Mouse (Mus musculus) hindbrain, embryonic 14.5 days (tissue): ENCODE results near the gene Rgs9. TPM values are rescaled to one million over a fixed set of nuclear protein-coding genes. Genes with fewer than 3 reads are reported as not detected.
"Not testable (repeated sequence)": the region's sequence is repeated elsewhere in the genome, so short reads cannot be mapped to it uniquely, and the experiment has no call there.

ENCODE experiments used
- ATAC-seq: fragments of 200-750 bp; cut with Nextera tagmentation; 2 replicates; pipeline ENCODE4 v1.8.0; 2017; ENCODE audit warnings: moderate number of reproducible peaks, mild to moderate bottlenecking, moderate TSS enrichment, moderate library complexity; ENCODE audit not compliant: low FRiP score
- DNase-seq: peaks from one replicate; pipeline ENCODE4 v3.0.0-alpha.2; 2015; ENCODE audit warnings: low spot score
- H3K27ac ChIP-seq: fragments of 300-500 bp; sonication (generic); 2 replicates; pipeline ENCODE4 v1.5.1; 2014; ENCODE audit warnings: mild to moderate bottlenecking, moderate library complexity
- H3K27me3 ChIP-seq: fragments of 300-500 bp; sonication (generic); 2 replicates; pipeline ENCODE4 v1.6.1; 2014; ENCODE audit warnings: mild to moderate bottlenecking, low read length, mixed read lengths; ENCODE audit not compliant: control insufficient read depth, insufficient read depth
- H3K36me3 ChIP-seq: fragments of 300-500 bp; sonication (generic); replicated peaks from 2 replicates; pipeline ENCODE4 v1.6.1; 2014; ENCODE audit not compliant: control insufficient read depth, insufficient read depth
- H3K4me1 ChIP-seq: fragments of 300-500 bp; sonication (generic); replicated peaks from 2 replicates; pipeline ENCODE4 v1.6.1; 2014; ENCODE audit warnings: antibody characterized with exemption, low read length, mixed read lengths; ENCODE audit not compliant: control insufficient read depth, insufficient read depth
- H3K4me2 ChIP-seq: fragments of 300-500 bp; sonication (generic); replicated peaks from 2 replicates; pipeline ENCODE4 v1.6.1; 2014; ENCODE audit warnings: mild to moderate bottlenecking, moderate library complexity
- H3K4me3 ChIP-seq: fragments of 300-500 bp; sonication (generic); replicated peaks from 2 replicates; pipeline ENCODE4 v1.5.1; 2014; ENCODE audit warnings: mild to moderate bottlenecking, low read length
- H3K9ac ChIP-seq: fragments of 300-500 bp; sonication (generic); 2 replicates; pipeline ENCODE4 v1.6.1; 2014
- H3K9me3 ChIP-seq: fragments of 300-500 bp; sonication (generic); 2 replicates; pipeline ENCODE4 v1.6.1; 2016; ENCODE audit warnings: low read length; ENCODE audit not compliant: control insufficient read depth
- WGBS: fragments of 180-500 bp; shearing (Covaris S2); extraction: QIAGEN DNeasy Blood & Tissue Kit; methylation state at CpG from one replicate; pipeline ENCODE4 v1.1.7; 2014; 5-methylcytosine and 5-hydroxymethylcytosine counted together
- polyA plus RNA-seq: library from polyadenylated mRNA; unstranded; fragments of >200 nt; fragmentation: Nextera tagmentation; extraction: Ambion mirVana; gene quantifications from 2 replicates; pipeline ENCODE4 v1.2.1, GENCODE M21; 2014

Gene Rgs9
- polyA plus RNA-seq, result 8.9 and 10.7 TPM in 2 replicates

GRCm38 (mm10) chr11:109297710-109298375, at the start of gene Rgs9:
Rgs9 (minus strand) TSS chr11:109298129.
- Histone ChIP-seq H3K36me3 (no peaks in the 10 kb centered on the region), H3K4me2 (peak within 1 kb of the TSS; percentile 72), H3K27ac (no peak within 1 kb of the TSS), H3K27me3 (no peaks in the 10 kb centered on the region), H3K9ac (peak within 1 kb of the TSS; percentile 58), H3K4me3 (peak within 1 kb of the TSS; percentile 41), H3K9me3 (no peaks in the 10 kb centered on the region), H3K4me1 (peaks cover 9% of the 10 kb centered on the region; the same call in 1 of the 2 replicates)
- ATAC-seq (peak; percentile 95), DNase-seq (peak; percentile 93)
- 3% methylated on average over 37 of the region's 37 CpGs for WGBS

GRCm38 (mm10) chr11:109347242-109347959, 49.5 kb upstream of the Rgs9 start:
- H3K27ac ChIP-seq, result peak overlapping the region; percentile 20; the same call in 1 of the 2 replicates
- H3K4me1 ChIP-seq, result no peaks in the 10 kb centered on the region; the same call in 1 of the 2 replicates
- no peaks in the 10 kb centered on the region for H3K9me3 ChIP-seq
- 67% methylated on average over 10 of the region's 10 CpGs for WGBS
- H3K4me3 ChIP-seq, result no peak overlapping the region
- H3K4me2 ChIP-seq, result no peak overlapping the region
- ATAC-seq (peak; percentile 73; the same call in 1 of the 2 replicates), DNase-seq (peak; percentile 54)
- no peak overlapping the region for H3K9ac ChIP-seq
- no peaks in the 10 kb centered on the region for H3K36me3 ChIP-seq
- H3K27me3 ChIP-seq, result no peaks in the 10 kb centered on the region

- H3K4me2 ChIP-seq, result no peak overlapping the region
- H3K27me3 ChIP-seq, result no peaks in the 10 kb centered on the region
- H3K9me3 ChIP-seq, result no peaks in the 10 kb centered on the region
- H3K4me3 ChIP-seq, result no peak overlapping the region
- DNase-seq, result no peak
- no peaks in the 10 kb centered on the region for H3K36me3 ChIP-seq
- no peak overlapping the region for H3K9ac ChIP-seq
- H3K4me1 ChIP-seq, result no peaks in the 10 kb centered on the region; the same call in 1 of the 2 replicates
- no peak overlapping the region for H3K27ac ChIP-seq
- ATAC-seq, result no peak
- 31% methylated on average over 10 of the region's 10 CpGs for WGBS
Observed at GRCm38 (mm10) chr11:109343991-109344599, 46.2 kb upstream of the Rgs9 start.

- H3K9me3 ChIP-seq, result no peaks in the 10 kb centered on the region
- no peaks in the 10 kb centered on the region for H3K27me3 ChIP-seq
- ATAC-seq, result no peak
- no peak for DNase-seq
- 26% methylated on average over 7 of the region's 7 CpGs for WGBS
- H3K4me2 ChIP-seq, result no peak overlapping the region
- no peak overlapping the region for H3K4me3 ChIP-seq
- no peak overlapping the region for H3K27ac ChIP-seq
- no peak overlapping the region for H3K9ac ChIP-seq
- no peaks in the 10 kb centered on the region; the same call in 1 of the 2 replicates for H3K4me1 ChIP-seq
- no peaks in the 10 kb centered on the region for H3K36me3 ChIP-seq
Observed at GRCm38 (mm10) chr11:109343558-109343957, 45.6 kb upstream of the Rgs9 start.

GRCm38 (mm10) chr11:109342666-109343065, 44.7 kb upstream of the Rgs9 start:
- H3K27me3 ChIP-seq, H3K4me1 ChIP-seq, H3K36me3 ChIP-seq, H3K9ac ChIP-seq, ATAC-seq, H3K27ac ChIP-seq, DNase-seq, H3K9me3 ChIP-seq, H3K4me3 ChIP-seq, H3K4me2 ChIP-seq: not testable (repeated sequence)
- WGBS, result 88% methylated on average over 3 of the region's 4 CpGs

- Histone ChIP-seq H3K4me3 (no peak overlapping the region), H3K9me3 (no peaks in the 10 kb centered on the region), H3K4me1 (no peaks in the 10 kb centered on the region), H3K9ac (no peak overlapping the region), H3K27me3 (no peaks in the 10 kb centered on the region), H3K27ac (no peak overlapping the region), H3K4me2 (no peak overlapping the region), H3K36me3 (no peaks in the 10 kb centered on the region)
- ATAC-seq (no peak), DNase-seq (no peak)
- WGBS, result 82% methylated on average over 5 of the region's 5 CpGs
Observed at GRCm38 (mm10) chr11:109340541-109340940, 42.6 kb upstream of the Rgs9 start.

- H3K4me1 ChIP-seq, result no peaks in the 10 kb centered on the region
- ATAC-seq (no peak), DNase-seq (no peak)
- no peaks in the 10 kb centered on the region for H3K27me3 ChIP-seq
- WGBS, result 97% methylated on average over 8 of the region's 8 CpGs
- no peak overlapping the region for H3K9ac ChIP-seq
- no peaks in the 10 kb centered on the region for H3K36me3 ChIP-seq
- no peak overlapping the region for H3K27ac ChIP-seq
- no peaks in the 10 kb centered on the region for H3K9me3 ChIP-seq
- H3K4me2 ChIP-seq, result no peak overlapping the region
- no peak overlapping the region for H3K4me3 ChIP-seq
Observed at GRCm38 (mm10) chr11:109339155-109339938, 41.4 kb upstream of the Rgs9 start.

- no peak overlapping the region for H3K27ac ChIP-seq
- DNase-seq (no peak), ATAC-seq (no peak)
- WGBS, result 65% methylated on average over 6 of the region's 6 CpGs
- no peak overlapping the region for H3K4me2 ChIP-seq
- H3K9ac ChIP-seq, result no peak overlapping the region
- H3K4me1 ChIP-seq, result no peaks in the 10 kb centered on the region
- H3K27me3 ChIP-seq, result no peaks in the 10 kb centered on the region
- no peaks in the 10 kb centered on the region for H3K36me3 ChIP-seq
- H3K4me3 ChIP-seq, result no peak overlapping the region
- no peaks in the 10 kb centered on the region for H3K9me3 ChIP-seq
Observed at GRCm38 (mm10) chr11:109335890-109336289, 38.0 kb upstream of the Rgs9 start.

- Histone ChIP-seq H3K27me3 (no peaks in the 10 kb centered on the region), H3K4me2 (no peak overlapping the region), H3K9ac (no peak overlapping the region), H3K4me1 (no peaks in the 10 kb centered on the region), H3K36me3 (no peaks in the 10 kb centered on the region), H3K4me3 (no peak overlapping the region), H3K9me3 (no peaks in the 10 kb centered on the region), H3K27ac (no peak overlapping the region)
- ATAC-seq, result no peak
- WGBS, result 94% methylated on average over 4 of the region's 4 CpGs
- no peak for DNase-seq
Observed at GRCm38 (mm10) chr11:109334773-109335172, 36.8 kb upstream of the Rgs9 start.
